Mouse (Mus musculus) brain, embryonic 14.5 days (tissue): ENCODE measurements around the gene AK157302.
"Not testable (repeated sequence)": the region's sequence is repeated elsewhere in the genome, so short reads cannot be mapped to it uniquely, and the experiment has no call there.

ENCODE experiments used
- CTCF ChIP-seq: fragments of 200-500 bp; IDR thresholded peaks from 2 replicates; pipeline ENCODE4 v1.5.1; 2012; ENCODE audit warnings: inconsistent platforms, mild to moderate bottlenecking, moderate library complexity, borderline replicate concordance; ENCODE audit not compliant: insufficient read depth, insufficient read length; ENCODE audit errors: extremely low read depth
- POLR2A ChIP-seq: fragments of 200-500 bp; IDR thresholded peaks from 2 replicates; pipeline ENCODE4 v1.6.1; 2012; ENCODE audit warnings: mild to moderate bottlenecking, inconsistent platforms, borderline replicate concordance; ENCODE audit not compliant: poor library complexity, insufficient read depth, insufficient read length, severe bottlenecking; ENCODE audit errors: extremely low read depth

DNA sequence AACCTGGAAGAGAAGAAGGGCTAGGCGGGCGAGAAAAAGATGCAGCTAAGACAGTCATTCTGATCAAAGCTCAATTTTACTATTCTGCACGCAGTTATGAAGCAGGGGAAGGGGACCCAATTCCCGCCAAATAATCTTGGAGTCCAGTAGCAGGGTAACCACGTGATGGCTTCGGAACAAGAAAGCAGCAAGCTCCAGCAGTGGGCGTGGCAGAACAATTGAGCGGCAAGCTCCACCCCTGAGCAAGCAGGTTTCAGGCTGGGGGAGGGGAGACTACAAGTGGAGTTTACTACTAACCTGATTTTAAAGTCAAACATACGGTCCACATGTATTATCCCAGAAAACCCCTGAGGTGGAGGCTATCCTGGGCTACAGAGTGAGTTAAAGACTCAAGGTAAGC lies 32.5 kb upstream of the AK157302 start:
- not testable (repeated sequence) for TF ChIP-seq CTCF, POLR2A
